Mouse (Mus musculus) neural tube, embryonic 12.5 days (tissue): ENCODE measurements around the gene Defb20. TPM values are rescaled to one million over a fixed set of nuclear protein-coding genes. Genes with fewer than 3 reads are reported as not detected.

Source experiments
- ATAC-seq: fragments of 200-750 bp; cut with Nextera tagmentation; 2 replicates; pipeline ENCODE4 v1.8.0; 2017; ENCODE audit warnings: low read depth, mild to moderate bottlenecking, moderate TSS enrichment, moderate library complexity; ENCODE audit not compliant: low FRiP score
- H3K27ac ChIP-seq: fragments of 300-500 bp; sonication (generic); 2 replicates; pipeline ENCODE4 v1.5.1; 2016
- H3K27me3 ChIP-seq: fragments of 300-500 bp; sonication (generic); replicated peaks from 2 replicates; pipeline ENCODE4 v1.6.1; 2016; ENCODE audit warnings: mild to moderate bottlenecking
- H3K36me3 ChIP-seq: fragments of 300-500 bp; sonication (generic); 2 replicates; pipeline ENCODE4 v1.6.1; 2016; ENCODE audit warnings: mild to moderate bottlenecking
- H3K4me1 ChIP-seq: fragments of 300-500 bp; sonication (generic); 2 replicates; pipeline ENCODE4 v1.6.1; 2016
- H3K4me2 ChIP-seq: fragments of 300-500 bp; sonication (generic); replicated peaks from 2 replicates; pipeline ENCODE4 v1.6.1; 2016; ENCODE audit warnings: mild to moderate bottlenecking
- H3K4me3 ChIP-seq: fragments of 300-500 bp; sonication (generic); 2 replicates; pipeline ENCODE4 v1.5.1; 2016
- H3K9ac ChIP-seq: fragments of 300-500 bp; sonication (generic); 2 replicates; pipeline ENCODE4 v1.6.1; 2016; ENCODE audit warnings: mild to moderate bottlenecking
- H3K9me3 ChIP-seq: fragments of 300-500 bp; sonication (generic); 2 replicates; pipeline ENCODE4 v1.6.1; 2016; ENCODE audit warnings: mild to moderate bottlenecking
- WGBS: fragments of 180-500 bp; shearing (Covaris S2); methylation state at CpG from one replicate; pipeline ENCODE4 v1.1.7; 2016; 5-methylcytosine and 5-hydroxymethylcytosine counted together
- polyA plus RNA-seq: library from polyadenylated mRNA; unstranded; fragments of >200 nt; fragmentation: Nextera tagmentation; extraction: Ambion mirVana; gene quantifications from 2 replicates; pipeline ENCODE4 v1.2.1, GENCODE M21; 2016

Defb20 gene
- polyA plus RNA-seq, 1 experiment from 2014 or later, result not detected

DNA sequence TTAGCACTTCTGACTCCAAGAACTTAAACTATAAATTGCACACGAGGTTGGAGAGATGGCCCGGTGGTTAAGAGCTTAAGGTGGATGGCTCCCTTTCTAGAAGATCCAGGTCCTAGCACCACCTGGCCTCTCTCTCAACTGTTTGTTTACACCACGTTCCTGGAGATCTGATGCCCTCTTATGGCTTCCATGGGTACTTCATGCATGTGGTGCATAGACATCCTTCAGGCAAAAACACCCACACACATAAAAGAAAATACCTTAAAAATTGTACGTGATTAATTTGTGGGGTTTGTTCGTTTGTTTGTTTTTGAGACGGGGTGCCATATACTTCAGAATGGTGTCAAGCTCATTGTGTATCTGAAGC lies 24.0 kb downstream of the Defb20 start:
- Histone ChIP-seq H3K4me2 (no peak overlapping the region), H3K27ac (no peak overlapping the region), H3K4me1 (no peaks in the 10 kb centered on the region), H3K4me3 (no peak overlapping the region), H3K9ac (no peak overlapping the region), H3K9me3 (no peaks in the 10 kb centered on the region), H3K27me3 (no peaks in the 10 kb centered on the region), H3K36me3 (no peaks in the 10 kb centered on the region)
- WGBS, result 81% methylated on average over 6 of the region's 6 CpGs
- no peak for ATAC-seq

DNA sequence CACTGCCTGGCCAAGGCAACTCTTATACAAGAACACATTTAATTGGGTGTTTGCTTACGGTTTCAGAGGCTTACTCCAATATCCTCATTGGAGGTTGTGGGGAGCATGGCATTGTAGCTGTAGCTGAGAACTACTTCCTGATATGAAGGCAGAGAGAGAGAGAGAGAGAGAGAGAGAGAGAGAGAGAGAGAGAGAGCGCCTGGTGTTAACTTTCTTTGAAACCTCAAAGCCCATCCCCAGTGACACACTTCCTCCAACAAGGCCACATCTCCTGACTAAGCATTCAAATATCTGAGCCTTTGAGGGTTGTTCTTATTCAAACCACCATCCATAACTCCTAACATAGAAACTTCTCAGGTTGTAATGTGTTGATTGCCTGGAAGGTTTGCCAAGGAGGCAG lies 27.1 kb downstream of the Defb20 start:
- 90% methylated on average over 2 of the region's 2 CpGs for WGBS
- H3K27ac ChIP-seq, result no peak overlapping the region
- no peak for ATAC-seq
- no peaks in the 10 kb centered on the region for H3K27me3 ChIP-seq
- no peak overlapping the region for H3K4me2 ChIP-seq
- H3K9ac ChIP-seq, result no peak overlapping the region
- H3K4me3 ChIP-seq, result no peak overlapping the region
- H3K4me1 ChIP-seq, result no peaks in the 10 kb centered on the region
- H3K9me3 ChIP-seq, result no peaks in the 10 kb centered on the region
- no peaks in the 10 kb centered on the region for H3K36me3 ChIP-seq

DNA sequence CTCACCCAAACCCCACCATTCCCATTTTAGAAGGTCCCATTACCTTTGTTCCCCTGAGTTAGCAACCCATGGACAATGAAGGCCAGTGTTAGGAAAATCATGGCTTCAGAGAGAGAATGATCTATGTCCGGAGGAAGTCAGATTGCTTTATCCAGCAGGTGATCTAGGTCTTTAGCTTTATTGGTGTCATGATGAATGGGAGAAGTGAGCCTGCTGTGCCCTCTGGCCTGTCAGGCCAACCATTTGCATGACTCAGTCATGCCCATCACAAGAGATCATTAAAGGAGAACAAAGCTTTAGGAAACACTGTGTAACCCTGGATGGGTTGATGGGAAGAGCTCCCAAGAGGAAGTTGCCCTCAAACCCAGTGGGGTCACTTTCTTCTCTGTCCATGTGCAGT lies 34.7 kb downstream of the Defb20 start, which contains the start of gene Defb26:
Gene Defb26 (minus strand): TSS at position 101 of the 400 bp plus-strand sequence.
- H3K27ac ChIP-seq, result no peak within 1 kb of the TSS
- WGBS, result 65% methylated on average over 1 of the region's 1 CpGs
- no peak within 1 kb of the TSS for H3K4me3 ChIP-seq
- no peak within 1 kb of the TSS for H3K9ac ChIP-seq
- no peaks in the 10 kb centered on the region for H3K36me3 ChIP-seq
- ATAC-seq, result no peak
- H3K4me2 ChIP-seq, result no peak within 1 kb of the TSS
- no peaks in the 10 kb centered on the region for H3K9me3 ChIP-seq
- H3K4me1 ChIP-seq, result no peaks in the 10 kb centered on the region
- no peaks in the 10 kb centered on the region for H3K27me3 ChIP-seq

DNA sequence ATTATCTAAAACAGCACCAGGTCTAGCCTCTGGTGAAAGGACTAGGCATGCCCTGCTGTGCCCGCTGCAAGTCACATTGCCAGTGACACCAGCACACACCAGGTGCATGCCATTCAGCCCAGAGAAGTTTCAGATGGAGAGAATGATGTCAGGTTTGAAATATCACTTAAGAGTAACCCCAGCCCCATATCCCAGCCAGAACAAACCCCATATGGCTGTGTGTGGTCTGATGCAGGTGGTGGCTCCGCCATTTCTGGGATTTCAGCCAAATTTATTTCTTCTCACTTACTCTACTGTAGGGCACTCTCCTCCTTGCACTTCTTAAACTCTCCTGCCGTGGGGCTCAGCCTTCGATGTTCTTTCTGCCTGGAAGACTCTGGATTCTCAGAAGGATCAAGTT lies 39.2 kb downstream of the Defb20 start:
- H3K9ac ChIP-seq, result no peak overlapping the region
- no peak overlapping the region for H3K4me3 ChIP-seq
- H3K36me3 ChIP-seq, result no peaks in the 10 kb centered on the region
- no peaks in the 10 kb centered on the region for H3K4me1 ChIP-seq
- WGBS, result 82% methylated on average over 4 of the region's 4 CpGs
- H3K9me3 ChIP-seq, result no peaks in the 10 kb centered on the region
- H3K4me2 ChIP-seq, result no peak overlapping the region
- H3K27me3 ChIP-seq, result no peaks in the 10 kb centered on the region
- no peak overlapping the region for H3K27ac ChIP-seq
- ATAC-seq, result no peak

DNA sequence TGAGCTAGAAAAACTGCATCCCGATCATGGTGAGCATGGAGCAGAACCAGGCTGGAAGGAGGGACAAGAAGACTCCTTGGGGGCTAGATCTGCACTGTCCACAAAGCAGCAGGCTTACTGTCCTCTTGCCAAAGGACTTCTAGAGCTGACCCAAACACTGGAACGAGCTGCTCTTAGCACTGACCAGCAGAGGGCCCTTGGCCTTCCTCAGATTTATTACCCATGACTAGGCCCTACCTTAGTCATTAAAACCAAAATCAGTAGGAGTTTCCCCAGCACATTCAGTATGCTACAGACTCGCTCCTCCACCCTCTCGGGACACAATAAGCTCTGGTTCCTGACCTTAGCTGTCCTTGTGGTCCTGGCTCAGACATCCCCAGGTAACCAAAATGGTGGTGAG lies 41.1 kb downstream of the Defb20 start, which contains the start of gene Defb28:
Gene Defb28 (plus strand): TSS at position 275 of the 400 bp plus-strand sequence.
- H3K4me3 ChIP-seq, result no peak within 1 kb of the TSS
- no peaks in the 10 kb centered on the region for H3K4me1 ChIP-seq
- WGBS, result 76% methylated on average over 4 of the region's 4 CpGs
- no peak within 1 kb of the TSS for H3K9ac ChIP-seq
- no peak for ATAC-seq
- no peak within 1 kb of the TSS for H3K4me2 ChIP-seq
- no peaks in the 10 kb centered on the region for H3K36me3 ChIP-seq
- no peaks in the 10 kb centered on the region for H3K27me3 ChIP-seq
- H3K27ac ChIP-seq, result no peak within 1 kb of the TSS
- H3K9me3 ChIP-seq, result no peaks in the 10 kb centered on the region

Other genes starting within 250 kb of the Defb20 start
- 40.0 and 40.4 TPM in 2 replicates for gene Tbc1d20, start 183.2 kb upstream of the Defb20 start, polyA plus RNA-seq
- 87.0 and 90.6 TPM in 2 replicates for gene Rbck1, start 144.4 kb upstream of the Defb20 start, polyA plus RNA-seq
- 2.3 and 2.4 TPM in 2 replicates for gene Trib3, start 133.0 kb upstream of the Defb20 start, polyA plus RNA-seq
- gene Nrsn2, start 100.4 kb upstream of the Defb20 start, polyA plus RNA-seq, result 14.7 and 16.5 TPM in 2 replicates
- gene Sox12, start 79.0 kb upstream of the Defb20 start, polyA plus RNA-seq, result 18.5 and 18.9 TPM in 2 replicates
- 47.9 and 49.8 TPM in 2 replicates for gene Zcchc3, start 62.0 kb upstream of the Defb20 start, polyA plus RNA-seq
- gene 6820408C15Rik, start 61.5 kb upstream of the Defb20 start, polyA plus RNA-seq, result 0.53 and 0.61 TPM in 2 replicates
- not detected in 2 replicates for gene Defb23, start 12.4 kb upstream of the Defb20 start, polyA plus RNA-seq
- gene Defb22, start 13.1 kb downstream of the Defb20 start, polyA plus RNA-seq, result not detected in 2 replicates
- not detected in 2 replicates for gene Defb26, start 34.6 kb downstream of the Defb20 start, polyA plus RNA-seq
- not detected in 2 replicates for gene Defb28, start 41.2 kb downstream of the Defb20 start, polyA plus RNA-seq
- not detected in 2 replicates for gene Defb29, start 63.0 kb downstream of the Defb20 start, polyA plus RNA-seq
- gene Gm17416, start 92.3 kb downstream of the Defb20 start, polyA plus RNA-seq, result not detected in 2 replicates
- gene Defb21, start 95.7 kb downstream of the Defb20 start, polyA plus RNA-seq, result not detected in 2 replicates
- gene Defb19, start 103.2 kb downstream of the Defb20 start, polyA plus RNA-seq, result not detected in 2 replicates
- gene Defb45, start 122.3 kb downstream of the Defb20 start, polyA plus RNA-seq, result not detected in 2 replicates
- not detected in 2 replicates for gene Defb36, start 127.3 kb downstream of the Defb20 start, polyA plus RNA-seq
- not detected in 2 replicates for gene Defb25, start 146.0 kb downstream of the Defb20 start, polyA plus RNA-seq
- gene Rem1, start 149.9 kb downstream of the Defb20 start, polyA plus RNA-seq, result 0.23 and 0.30 TPM in 2 replicates
- 141 and 145 TPM in 2 replicates for gene H13, start 192.4 kb downstream of the Defb20 start, polyA plus RNA-seq
- 42.8 and 47.7 TPM in 2 replicates for gene Mcts2, start 210.0 kb downstream of the Defb20 start, polyA plus RNA-seq